Mouse (Mus musculus) forelimb bud, embryonic 11.5 days (tissue): ENCODE data around the gene Cpne1.
A peak's percentile ranks its signal among the peaks of the same experiment; 100 is the strongest.
"Not testable (repeated sequence)": the region's sequence is repeated elsewhere in the genome, so short reads cannot be mapped to it uniquely, and the experiment has no call there.

Experiments
- DNase-seq: peaks from one replicate; pipeline ENCODE4 v3.0.0-alpha.2; 2012; ENCODE audit warnings: low read depth, low spot score

Cpne1 gene

DNA sequence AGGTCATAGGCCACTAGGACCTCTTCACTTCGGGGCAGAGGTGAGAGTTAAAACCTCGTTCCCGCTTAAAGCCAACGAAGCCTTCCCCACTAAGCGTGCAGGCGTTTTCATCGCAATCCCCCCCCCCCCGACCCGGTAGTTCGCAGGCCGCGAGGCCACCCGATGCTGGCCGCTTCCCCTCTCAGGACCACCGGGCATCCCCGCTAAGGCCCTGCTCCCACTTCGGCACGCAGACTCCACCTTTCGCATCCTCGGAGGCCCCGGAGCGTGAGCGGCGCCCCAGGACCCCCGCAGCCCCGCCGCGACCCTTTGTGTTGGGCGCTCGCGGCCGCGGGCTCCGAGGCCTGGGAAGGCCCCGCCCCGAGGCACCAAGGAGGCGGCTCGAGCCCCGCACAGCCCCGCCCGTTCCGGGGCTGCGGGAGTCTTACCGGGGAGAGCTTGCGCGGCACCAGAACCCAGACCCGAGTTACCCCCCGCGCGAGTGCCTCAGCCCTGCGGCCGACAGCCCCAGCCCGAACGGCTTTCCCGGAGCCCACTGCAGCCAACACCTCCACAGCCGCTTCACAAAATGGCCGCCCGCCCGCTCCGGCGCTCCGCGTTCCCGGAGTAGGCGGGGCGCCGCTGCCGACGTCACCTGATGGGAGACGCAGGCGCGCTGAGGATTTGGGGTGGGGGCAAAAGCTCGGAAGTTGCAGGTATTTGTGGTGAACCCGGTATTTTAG, at the start of gene Cpne1, which contains the start of gene Rbm12:
TSS of gene Cpne1 (minus strand) at position 608 of the 722 bp plus-strand sequence.
TSS of gene Rbm12 (minus strand) at position 621 of the 722 bp plus-strand sequence.
- peak; percentile 93 for DNase-seq

DNA sequence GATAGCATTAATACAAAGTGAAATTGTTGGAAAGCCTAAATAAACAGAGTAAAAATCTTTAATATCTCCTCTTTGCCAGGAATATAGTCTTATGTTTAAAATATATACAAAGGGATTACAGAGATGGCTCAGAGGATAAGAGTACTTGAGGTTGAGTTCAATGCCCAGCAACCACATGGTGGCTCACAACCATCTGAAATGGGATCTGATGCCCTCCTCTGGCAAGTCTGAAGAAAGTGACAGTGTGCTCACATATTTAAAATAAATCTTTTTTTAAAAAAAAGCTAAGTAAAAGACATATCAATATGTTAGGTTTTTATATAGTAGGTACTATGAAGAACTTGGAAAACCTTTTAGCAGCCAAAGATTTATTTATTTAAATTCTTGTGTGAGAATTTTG, 39.8 kb upstream of the Cpne1 start:
- no peak for DNase-seq

DNA sequence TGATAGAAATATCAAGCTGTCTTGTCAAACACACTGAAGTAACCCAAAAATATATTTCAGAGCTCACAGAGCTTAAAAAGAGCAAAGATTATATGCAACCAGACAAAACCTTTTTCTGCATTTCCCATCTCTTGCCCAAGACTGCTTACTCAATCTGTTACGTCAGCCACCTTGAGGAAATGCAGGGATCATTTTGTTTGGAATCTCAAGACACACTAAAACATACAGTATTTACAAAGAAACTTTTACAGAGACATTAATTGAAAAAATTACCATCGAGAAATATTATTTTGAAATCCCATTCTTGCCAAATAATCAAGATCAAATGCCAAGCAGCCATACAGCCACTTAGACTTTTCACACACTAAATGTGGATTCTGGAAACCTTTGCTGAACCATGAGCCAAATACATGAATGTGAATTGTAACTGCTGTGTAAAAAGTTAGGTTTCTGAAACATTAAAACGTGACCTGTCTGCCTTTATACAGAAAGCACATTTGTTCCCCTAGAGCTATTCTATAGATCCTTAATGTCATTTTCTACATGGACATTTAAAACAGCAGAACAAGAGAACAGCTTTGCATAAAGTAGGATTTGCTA, 35.7 kb upstream of the Cpne1 start:
- no peak for DNase-seq

DNA sequence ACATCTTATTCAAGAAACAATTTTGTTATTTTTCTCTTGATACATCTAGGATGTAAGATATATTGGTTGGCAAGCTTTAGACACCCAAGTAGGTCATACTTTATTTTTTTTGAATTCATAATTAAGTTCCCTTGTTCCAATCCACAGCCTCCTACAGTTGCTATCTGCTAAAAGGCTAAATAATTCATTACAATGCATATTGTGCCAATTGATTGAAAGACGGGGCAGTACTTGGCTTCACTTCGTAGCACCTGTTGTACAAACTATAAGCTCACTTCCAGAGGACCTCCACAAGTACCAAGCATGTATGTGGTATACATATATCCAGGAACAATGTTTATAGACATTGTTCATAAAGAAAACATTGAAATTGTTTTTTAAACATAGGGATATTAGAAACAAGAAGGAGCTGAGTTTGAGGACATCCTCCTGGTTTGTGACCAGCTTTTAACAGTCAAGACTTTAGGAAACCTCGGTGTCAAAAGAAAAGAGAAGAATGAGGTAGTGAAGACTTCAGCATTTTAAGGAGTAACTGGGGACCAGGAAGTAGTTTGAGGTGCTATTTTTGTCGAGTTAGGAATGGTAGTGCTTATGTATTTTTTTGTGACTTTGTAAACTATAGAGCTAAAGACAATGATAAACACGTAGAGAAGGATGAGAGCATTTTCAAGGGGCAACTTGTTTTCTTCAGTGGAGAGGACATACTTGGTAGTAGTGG, 34.7 kb upstream of the Cpne1 start:
- DNase-seq = peak; percentile 11

DNA sequence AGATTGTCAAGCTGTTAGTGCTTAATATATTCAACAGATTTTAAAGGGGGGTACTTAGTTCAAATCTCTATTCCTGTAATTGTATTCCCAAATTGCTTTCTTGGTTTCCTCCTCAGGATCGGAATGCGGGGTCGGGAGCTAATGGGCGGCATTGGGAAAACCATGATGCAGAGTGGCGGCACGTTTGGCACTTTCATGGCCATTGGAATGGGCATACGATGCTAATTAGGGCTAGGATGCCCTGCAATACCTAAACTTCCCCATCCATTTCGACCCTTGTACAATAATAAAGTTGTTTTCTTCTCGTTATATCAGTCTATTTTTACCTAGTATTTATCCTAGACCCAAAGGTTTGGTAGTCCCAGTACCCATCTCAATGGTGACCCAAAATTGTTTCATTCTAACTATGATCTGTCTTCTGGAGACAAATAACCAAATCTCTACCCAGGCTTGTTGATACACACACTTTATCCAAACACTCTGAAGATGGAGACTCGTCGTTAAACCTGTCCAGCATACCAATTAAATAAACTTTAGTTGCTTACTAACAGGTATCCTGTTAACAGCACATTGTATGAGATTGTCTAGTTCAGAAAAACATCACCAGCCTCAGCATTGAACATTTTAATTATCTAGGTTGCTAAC, 33.8 kb upstream of the Cpne1 start:
- DNase-seq = no peak

DNA sequence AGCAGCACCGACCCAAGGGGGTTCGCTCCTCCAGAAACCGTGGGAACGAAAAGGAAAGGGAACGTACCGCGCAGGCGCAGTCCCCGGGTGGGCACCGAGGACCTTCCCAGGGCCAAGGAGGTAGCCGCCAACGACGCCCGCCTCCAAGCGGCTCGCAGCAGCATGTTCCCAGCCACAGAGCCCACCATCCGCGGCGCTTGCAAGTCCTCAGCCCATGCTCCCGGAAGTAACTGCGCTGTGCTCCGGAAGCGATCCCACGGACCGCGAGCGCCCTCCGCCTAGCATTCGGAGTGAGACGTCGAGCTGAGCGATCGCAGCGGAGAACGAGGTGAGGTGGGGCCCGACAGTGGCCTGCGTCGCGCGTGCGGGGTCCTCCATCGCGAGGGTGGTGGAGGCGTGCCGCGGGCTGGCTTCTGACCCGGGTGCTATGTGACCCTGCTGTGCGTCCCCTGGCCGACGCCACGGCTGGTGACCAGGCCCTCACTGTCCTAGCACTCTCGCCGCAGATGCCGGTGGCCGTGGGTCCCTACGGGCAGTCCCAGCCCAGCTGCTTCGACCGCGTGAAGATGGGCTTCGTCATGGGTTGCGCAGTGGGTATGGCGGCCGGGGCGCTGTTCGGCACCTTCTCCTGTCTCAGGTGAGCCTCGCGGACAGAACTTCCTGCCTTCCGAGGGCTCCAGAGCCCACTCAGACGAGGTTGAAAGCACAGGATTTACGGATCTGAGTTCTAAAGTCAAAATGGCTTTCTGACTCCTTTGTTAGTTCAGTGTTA, 32.4 kb upstream of the Cpne1 start, which contains the start of the genes Romo1 and Nfs1:
TSS of gene Romo1 (plus strand) at position 87 of the 772 bp plus-strand sequence.
TSS of gene Nfs1 (minus strand) at position 234 of the 772 bp plus-strand sequence.
- DNase-seq = peak; percentile 96

DNA sequence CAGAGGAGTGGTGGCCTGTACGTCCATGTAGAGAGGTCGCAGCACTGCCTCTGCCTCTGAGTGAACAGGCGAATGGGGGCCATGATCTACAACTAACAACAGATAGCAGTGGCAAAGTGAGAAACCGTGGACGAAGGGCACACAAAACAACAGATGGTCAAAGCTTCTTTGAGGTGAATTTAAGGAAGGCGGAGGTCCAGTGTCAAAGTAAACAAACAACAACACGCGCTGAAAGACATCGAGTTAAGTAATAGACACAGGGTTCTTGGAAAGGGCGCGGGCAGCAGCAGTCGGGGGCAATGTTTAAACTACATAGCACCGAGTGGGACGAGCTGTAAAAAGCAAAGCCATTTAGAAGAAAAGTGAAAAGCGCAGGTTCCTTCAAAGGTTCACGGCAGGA, 31.6 kb upstream of the Cpne1 start:
- DNase-seq = no peak

DNA sequence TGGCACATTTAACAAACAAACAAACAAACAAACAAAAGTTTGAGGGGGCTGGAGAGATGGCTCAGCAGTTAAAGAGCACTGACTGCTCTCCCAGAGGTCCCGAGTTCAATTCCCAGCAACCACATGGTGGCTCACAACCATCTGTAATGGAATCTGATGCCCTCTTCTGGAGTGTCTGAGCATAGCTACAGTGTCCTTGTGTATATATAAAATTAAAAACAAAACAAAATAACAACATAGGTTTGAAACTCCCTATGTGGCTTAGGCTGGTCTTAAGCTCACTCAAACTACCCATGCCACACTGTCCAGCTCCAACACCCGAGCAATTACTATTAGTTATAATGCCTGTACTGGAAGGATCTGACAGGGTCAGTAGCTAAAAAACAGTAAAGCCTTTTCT, 31.1 kb upstream of the Cpne1 start:
- DNase-seq = no peak

DNA sequence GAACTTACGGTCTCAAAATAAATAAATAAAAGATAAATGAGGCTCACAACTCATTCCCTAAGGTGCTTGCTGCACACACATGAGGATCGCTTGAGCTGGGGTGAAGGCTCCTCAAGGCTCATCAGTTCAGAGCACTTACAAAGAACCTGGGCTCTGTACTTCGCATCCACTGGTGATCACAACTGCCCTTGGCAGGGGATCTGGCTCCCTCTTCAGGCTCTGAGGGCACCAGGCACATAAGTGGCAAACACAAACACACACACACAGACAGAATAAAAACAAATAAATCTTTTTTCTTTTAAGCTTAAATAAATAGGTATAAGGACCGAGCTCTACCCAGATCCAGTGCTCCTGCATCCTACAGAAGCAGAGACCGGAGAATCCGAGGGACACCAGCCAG, 23.9 kb upstream of the Cpne1 start:
- DNase-seq = no peak

DNA sequence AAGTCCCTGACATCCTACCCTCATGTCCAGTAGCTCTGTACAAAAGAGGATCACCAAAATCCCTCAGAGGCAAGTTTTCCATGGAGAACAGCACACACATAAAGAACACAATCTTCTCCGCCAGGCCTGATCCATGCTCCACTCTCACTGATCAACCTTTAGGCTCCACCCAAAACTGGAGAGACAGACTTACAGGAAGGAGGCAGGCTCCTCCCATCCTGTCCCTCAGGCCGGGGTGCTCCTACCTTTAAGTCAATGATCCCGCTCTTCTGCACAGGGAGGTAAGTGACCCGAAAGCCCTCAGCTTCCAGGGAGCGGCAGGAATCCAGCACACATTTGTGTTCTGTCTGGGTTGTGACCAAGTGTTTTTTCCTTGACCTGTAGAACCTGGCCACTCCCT, 22.4 kb upstream of the Cpne1 start:
- DNase-seq = no peak

DNA sequence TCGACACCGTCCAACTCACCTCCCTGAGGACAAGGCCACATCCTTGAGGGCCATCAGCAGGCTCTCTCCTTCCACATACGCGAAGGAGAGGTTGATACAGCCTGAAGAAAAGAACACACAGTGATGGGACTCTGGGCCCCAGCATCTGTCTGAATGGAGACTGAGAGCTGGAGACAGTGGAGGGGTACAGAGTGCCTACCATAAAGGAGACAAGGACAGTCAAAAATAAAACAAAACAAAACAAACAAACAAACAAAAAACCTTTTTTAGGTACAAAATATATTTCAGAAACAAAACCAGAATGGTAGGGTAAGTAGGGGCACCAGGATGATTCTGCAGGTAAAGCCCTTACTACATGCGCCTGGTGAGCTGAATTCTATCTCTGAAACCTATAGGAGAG, 15.2 kb upstream of the Cpne1 start, which contains the start of gene Gm28036:
TSS of gene Gm28036 (minus strand) at position 101 of the 400 bp plus-strand sequence.
- no peak for DNase-seq

DNA sequence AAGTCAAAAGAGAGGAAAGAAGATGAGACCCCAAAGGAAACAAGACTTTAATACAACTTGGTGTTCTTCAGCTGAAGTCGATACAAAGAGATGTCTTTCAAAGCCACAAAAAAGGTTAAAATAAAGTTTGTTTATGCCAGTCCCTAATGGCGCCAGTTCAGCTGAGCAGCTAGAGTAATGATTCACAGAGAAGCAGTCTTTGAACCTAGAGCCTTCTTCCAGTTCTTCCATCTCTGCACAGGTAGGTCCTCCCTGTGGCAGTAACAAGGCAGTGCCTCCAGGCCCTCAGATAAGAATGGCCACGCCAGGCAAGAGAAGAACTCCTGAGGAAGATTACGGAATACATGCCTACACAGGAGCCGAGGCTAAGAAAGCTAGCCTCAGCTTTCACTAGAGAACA, 12.0 kb upstream of the Cpne1 start:
- no peak for DNase-seq

DNA sequence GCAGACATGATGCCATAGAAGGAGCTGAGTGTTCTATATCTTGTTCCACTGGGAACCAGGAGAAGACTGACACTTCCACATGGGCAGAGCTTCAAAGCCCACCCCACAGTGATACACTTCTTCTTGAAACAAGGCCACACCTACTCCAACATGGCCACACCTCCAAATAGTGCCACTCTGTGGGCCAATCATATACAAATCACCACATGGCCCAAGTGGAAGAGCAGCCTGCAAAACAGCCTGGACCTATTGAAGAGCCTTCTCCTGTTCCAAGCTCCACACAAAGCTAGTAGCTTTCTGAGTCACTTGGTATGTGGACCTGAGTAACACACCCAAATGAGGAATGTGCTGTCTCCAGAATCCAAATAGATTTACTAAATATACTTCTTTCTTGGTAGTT, 7.8 kb upstream of the Cpne1 start:
- no peak for DNase-seq

DNA sequence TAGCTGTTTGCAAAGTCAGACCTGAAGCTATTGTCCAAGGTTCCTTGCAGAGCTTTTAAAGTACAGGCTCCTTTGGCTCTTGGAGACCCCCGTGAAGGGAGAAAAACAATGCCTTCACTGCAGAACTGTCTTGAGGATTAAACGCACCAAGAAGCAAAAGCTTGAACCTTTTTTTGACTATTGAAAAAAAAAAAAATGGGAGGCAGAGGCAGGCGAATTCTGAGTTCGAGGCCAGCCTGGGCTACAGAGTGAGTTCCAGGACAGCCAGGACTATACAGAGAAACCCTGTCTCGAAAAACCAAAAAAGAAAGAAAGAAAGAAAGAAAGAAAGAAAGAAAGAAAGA, 287 bp upstream of the Cpne1 start:
- DNase-seq = not testable (repeated sequence)

DNA sequence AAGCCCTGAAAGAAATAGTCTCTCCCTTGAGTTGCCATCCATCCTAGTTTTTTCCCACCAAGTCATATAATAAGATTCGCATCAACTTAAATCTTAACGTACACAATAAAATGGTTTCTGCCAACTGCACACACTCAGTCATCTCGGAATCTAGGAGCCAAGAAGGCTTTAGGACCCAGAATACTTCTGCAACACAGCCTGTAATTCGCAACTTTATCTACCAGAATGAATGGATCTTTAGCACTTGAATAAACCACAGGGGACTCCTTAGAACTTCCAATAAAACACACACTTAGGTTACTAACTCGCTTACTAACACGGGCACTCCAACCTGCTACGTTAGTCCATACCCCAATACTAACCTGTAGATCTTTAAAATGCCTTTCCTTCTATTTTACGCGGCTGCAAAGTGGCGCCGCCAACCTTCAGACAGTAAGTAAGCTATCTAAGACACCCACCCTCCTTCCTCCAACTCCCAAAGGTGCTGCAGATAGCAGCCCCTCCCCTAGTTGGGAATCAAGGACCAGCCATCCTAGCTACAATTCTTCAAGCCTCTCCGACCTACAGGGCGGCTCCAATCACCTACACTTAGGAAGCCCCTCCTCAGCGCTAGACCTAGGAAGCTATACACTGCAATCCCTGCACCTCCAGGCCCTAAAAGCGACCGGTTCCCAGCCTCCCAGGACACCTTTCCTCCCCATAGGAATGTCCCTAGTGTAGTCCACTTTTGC, 973 bp downstream of the Cpne1 start:
- peak; percentile 34 for DNase-seq

DNA sequence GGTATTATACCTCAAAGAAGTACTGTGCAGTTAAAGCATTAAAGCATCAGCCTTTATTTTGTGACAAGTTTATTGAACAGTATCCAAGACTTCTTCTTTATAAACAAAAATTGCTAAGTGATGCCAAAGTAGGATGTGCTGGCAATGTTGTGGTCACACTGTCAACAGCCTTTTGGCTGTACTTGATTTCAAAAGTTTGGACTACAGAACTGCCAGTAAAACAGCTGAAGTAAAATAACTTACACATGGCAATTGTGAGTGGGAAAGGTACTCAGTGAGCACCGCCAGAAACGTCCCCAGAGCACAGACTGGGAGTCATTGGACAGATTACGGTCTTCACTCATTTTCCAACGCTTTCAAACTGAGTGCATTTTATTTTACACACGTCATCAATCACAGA, 19.8 kb downstream of the Cpne1 start:
- DNase-seq = no peak

DNA sequence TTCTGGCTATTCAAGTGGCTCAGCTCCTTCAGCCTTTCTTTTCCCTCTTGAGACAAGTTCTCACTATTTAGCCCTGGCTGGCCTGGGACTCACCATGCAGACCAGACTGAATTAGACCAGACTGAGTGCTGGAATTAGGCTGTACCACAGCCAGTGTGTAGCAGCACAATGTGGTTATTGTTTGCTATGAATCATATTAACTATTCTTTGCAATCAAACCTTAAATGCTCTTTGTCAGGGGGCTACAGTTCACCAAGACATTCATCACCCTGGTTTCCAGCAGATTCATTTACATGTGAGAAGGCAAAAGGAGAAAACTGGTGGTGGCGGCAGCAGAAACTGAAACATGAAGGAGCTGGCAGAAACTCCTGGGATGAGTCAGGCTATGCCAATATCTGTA, 22.0 kb downstream of the Cpne1 start:
- no peak for DNase-seq

DNA sequence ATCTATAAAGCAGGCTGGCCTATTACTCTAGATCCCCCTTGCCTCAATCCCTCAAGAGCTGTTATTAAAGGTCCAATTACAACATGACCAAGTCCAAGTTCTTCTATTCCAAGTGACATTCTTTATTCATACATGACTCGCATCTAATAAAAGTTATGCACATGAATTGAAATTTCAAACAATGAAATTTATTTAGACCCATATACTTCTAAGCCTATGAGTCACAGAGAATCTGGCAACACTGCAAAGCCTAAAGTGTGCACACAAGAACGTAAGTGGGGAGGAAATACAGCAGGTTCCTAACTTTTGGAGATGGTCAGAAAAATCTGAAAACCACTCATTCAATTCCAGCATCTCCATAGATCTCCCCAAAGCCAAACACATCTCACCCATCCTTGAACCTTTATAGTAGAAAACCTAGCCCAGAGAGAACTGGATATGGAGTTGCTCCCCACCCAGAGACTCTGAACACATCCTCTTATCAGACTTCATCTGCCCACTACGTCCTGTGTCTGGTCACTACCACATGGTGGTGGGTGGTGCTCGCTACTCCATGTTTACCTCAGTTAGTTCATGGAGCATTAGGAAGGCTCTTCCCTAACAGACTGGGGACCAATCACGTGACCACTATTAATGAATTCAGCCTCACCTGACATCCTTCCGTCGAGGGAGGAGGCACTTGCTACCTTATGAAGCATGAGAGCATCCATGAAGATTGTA, 24.2 kb downstream of the Cpne1 start:
- DNase-seq = no peak

DNA sequence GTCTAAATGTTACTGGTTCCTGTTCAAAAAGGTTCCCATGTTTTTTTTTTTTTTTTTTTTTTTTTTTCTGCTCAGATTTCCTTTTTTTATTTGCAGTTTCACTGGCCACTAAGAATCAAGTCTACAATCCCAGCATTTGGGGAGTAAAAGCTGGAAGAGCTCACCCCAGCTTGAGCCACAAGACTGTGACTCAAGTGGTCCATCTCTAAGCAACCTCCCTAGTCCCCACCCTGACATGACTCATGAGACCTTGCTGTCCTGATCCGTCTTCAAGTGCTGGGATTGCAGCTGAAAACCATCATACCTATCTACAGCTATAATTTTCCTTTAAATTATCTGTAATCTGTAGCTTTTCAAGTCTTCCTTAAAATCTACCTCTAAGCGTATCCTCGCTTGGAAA, 27.2 kb downstream of the Cpne1 start:
- no peak for DNase-seq

DNA sequence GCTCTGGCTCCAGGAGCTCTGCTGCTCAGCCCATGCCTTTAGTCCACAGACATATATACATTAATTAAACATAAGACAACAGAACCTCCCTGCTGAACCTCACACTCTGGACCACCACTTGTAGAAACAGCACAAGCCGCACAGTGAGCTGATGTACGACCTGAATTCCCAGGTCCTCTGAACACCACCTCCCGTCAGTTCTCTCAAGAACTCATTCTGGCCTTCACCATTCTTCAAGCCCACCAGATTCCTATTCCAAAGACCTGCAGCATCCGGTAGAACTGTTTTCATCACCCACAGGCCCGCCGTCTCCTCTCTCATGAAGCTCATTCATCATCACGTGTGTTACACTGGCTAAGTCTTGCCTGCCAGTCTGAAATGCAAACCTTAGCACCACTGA, 31.4 kb downstream of the Cpne1 start:
- DNase-seq = no peak
